Comparison of ENCODE assay signal across 7 mouse cellular contexts in the genomic region with DNA sequence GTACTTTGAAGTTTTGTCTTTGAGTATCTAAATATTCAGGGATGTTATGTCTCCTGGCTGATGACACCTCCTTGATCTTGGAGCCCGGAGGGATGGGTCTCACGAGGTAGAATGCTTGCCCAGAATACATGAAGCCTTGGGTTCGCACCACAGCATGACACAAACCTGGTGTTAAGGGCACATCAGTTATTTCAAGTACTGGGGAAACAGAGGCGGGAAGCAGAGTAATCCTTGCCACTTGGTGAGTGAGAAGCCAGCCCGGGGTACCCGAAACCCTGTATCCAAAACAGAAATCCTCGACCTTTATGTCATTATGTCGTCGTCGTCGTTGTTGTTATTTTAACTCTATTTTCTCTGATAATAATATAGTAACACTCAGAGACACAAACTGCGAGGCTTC. TPM values are rescaled to one million over a fixed set of nuclear protein-coding genes. Genes with fewer than 3 reads are reported as not detected.
DNase-seq lines count a peak whose midpoint lies in the region; ATAC-seq and TF ChIP-seq lines count a peak whose summit lies in the region.

No protein-coding gene starts in this region.

- H3K27me3 ChIP-seq in testis, adult 2 months (ENCODE audit: control insufficient read depth, insufficient read depth, low read length) = no peaks in the 10 kb centered on the region
- H3K27me3 ChIP-seq in forebrain, embryonic 11.5 days (ENCODE audit: control insufficient read depth, insufficient read depth, low read length) = no peaks in the 10 kb centered on the region
- H3K27me3 ChIP-seq in liver, embryonic 12.5 days (replicated peaks) = no peaks in the 10 kb centered on the region

- no peaks in the 10 kb centered on the region; the same call in 1 of the 2 replicates for H3K36me3 ChIP-seq in testis, adult 2 months (ENCODE audit: control insufficient read depth, insufficient read depth, low read length)
- H3K36me3 ChIP-seq in forebrain, embryonic 11.5 days (ENCODE audit: control insufficient read depth, insufficient read depth, low read length) = no peaks in the 10 kb centered on the region
- H3K36me3 ChIP-seq in liver, embryonic 12.5 days = peaks cover 17% of the 10 kb centered on the region

- H3K9ac ChIP-seq in forebrain, embryonic 11.5 days (ENCODE audit: low read length) = peak overlapping the region; percentile 54; the same call in 1 of the 2 replicates
- peak overlapping the region; percentile 56 for H3K9ac ChIP-seq in liver, embryonic 12.5 days

- H3K4me1 ChIP-seq in testis, adult 2 months (ENCODE audit: control insufficient read depth, insufficient read depth, low read length) = peaks cover 13% of the 10 kb centered on the region
- H3K4me1 ChIP-seq in forebrain, embryonic 11.5 days (replicated peaks; ENCODE audit: control insufficient read depth, insufficient read depth, low read length) = 0 out of 2 replicates have a peak, but pooled peaks cover 3% of the 10 kb centered on the region
- peaks cover 21% of the 10 kb centered on the region for H3K4me1 ChIP-seq in liver, embryonic 12.5 days

- no peak for TF ChIP-seq POLR2A in testis, adult 2 months (IDR thresholded peaks at IDR 0.05; ENCODE audit: control insufficient read depth, low read depth, low read length)

- 32% methylated on average over 12 of the region's 12 CpGs for WGBS in forebrain, embryonic 11.5 days
- WGBS in liver, embryonic 12.5 days (ENCODE audit: insufficient replicate concordance) = 27% methylated on average over 12 of the region's 12 CpGs

- H3K9me3 ChIP-seq in forebrain, embryonic 11.5 days (ENCODE audit: control insufficient read depth, low read length) = no peaks in the 10 kb centered on the region
- H3K9me3 ChIP-seq in liver, embryonic 12.5 days (replicated peaks) = no peaks in the 10 kb centered on the region

- peak overlapping the region; percentile 99; the same call in 1 of the 2 replicates for H3K27ac ChIP-seq in testis, adult 2 months (ENCODE audit: control insufficient read depth, insufficient read depth, low read depth, low read length)
- H3K27ac ChIP-seq in forebrain, embryonic 11.5 days (ENCODE audit: low read depth, low read length) = no peak overlapping the region
- H3K27ac ChIP-seq in liver, embryonic 12.5 days = no peak overlapping the region

- no peak for TF ChIP-seq CTCF in testis, adult 2 months (IDR thresholded peaks at IDR 0.05; ENCODE audit: control insufficient read depth, insufficient read depth, insufficient replicate concordance, low read depth, low read length)

- no peak for ATAC-seq in forebrain, embryonic 11.5 days (replicated peaks; ENCODE audit: low FRiP score)
- ATAC-seq in liver, embryonic 12.5 days = no peak

- peak overlapping the region; percentile 65 for H3K4me2 ChIP-seq in forebrain, embryonic 11.5 days (ENCODE audit: low read depth, low read length, severe bottlenecking)
- H3K4me2 ChIP-seq in liver, embryonic 12.5 days = peak overlapping the region; percentile 93

- DNase-seq in testis, postnatal 14 days (ENCODE audit: low spot score) = no peak
- no peak for DNase-seq in forebrain, embryonic 11.5 days (ENCODE audit: low spot score)
- DNase-seq in MN1 (ENCODE audit: low spot score) = no peak
- no peak for DNase-seq in gastrocnemius, postnatal 25 days
- DNase-seq in kidney, adult 8-10 months = no peak

- H3K4me3 ChIP-seq in testis, adult 2 months (ENCODE audit: control insufficient read depth, low read depth, low read length) = peak overlapping the region; percentile 97
- H3K4me3 ChIP-seq in forebrain, embryonic 11.5 days (ENCODE audit: low read depth, low read length) = peak overlapping the region; percentile 76
- H3K4me3 ChIP-seq in liver, embryonic 12.5 days = peak overlapping the region; percentile 75

RNA-seq across cellular contexts. Expression of gene Mon1b, which starts 1.2 kb away (rescaled TPM):
- 4.8 TPM in 2 replicates for polyA plus RNA-seq in testis, adult 2 months (2012; rRNA removed)
- polyA plus RNA-seq in forebrain, embryonic 11.5 days (2014; fragmentation: Nextera tagmentation; extraction: Ambion mirVana) = 14.3 and 14.4 TPM in 2 replicates
- polyA plus RNA-seq in liver, embryonic 12.5 days (2016; fragmentation: Nextera tagmentation; extraction: Ambion mirVana) = 4.0 and 5.1 TPM in 2 replicates
- 1 to 10 TPM; 2.5 to 2.9 TPM for total RNA-seq in gastrocnemius, postnatal 25 days (2021)

RNA-seq across cellular contexts. Expression of gene Syce1l, which starts 8.9 kb away (rescaled TPM):
- polyA plus RNA-seq in testis, adult 2 months (2012; rRNA removed) = 33.3 and 38.1 TPM in 2 replicates
- not detected in 2 replicates for polyA plus RNA-seq in forebrain, embryonic 11.5 days (2014; fragmentation: Nextera tagmentation; extraction: Ambion mirVana)
- not detected in 2 replicates for polyA plus RNA-seq in liver, embryonic 12.5 days (2016; fragmentation: Nextera tagmentation; extraction: Ambion mirVana)
- total RNA-seq in gastrocnemius, postnatal 25 days (2021) = not detected

Comparison
In these comparisons a context has a peak if more than half of its experiments do, and no peak if none do; other contexts are left out.
1. RNA of gene Syce1l, which starts 8.9 kb away (polyA plus RNA-seq): 33.3 to 38.1 TPM in testis, adult 2 months; not detected in forebrain, embryonic 11.5 days and not detected in liver, embryonic 12.5 days; every median in the first group is over 10 times any median in the second.
2. Peak in every context shown above with its lines, with median percentiles within 50 percentile points of each other: H3K4me3 ChIP-seq.